Mouse (Mus musculus): ENCODE measurements around the gene Tppp2. TPM values are rescaled to one million over a fixed set of nuclear protein-coding genes. Genes with fewer than 3 reads are reported as not detected.

Tppp2 gene
- total RNA-seq, 1 experiment: not detected

DNA sequence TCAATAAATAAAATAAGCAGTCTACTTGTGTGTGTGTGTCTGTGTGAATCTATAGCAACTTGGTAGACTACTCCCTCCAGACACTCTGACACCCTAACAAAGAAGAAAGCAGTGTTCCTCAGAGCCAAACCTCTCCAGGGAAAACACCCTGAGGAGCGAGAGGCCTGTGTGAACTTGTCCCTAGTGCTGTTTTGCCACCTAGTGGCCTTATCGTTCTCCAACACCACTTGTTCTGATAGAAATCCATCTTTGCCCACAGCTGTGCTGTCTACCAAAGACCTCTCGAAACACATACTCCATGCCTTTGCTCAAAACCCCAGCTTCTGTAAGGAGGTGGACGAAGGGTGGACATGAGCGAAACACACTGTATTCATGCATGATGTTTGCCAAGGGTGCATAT, 12.6 kb downstream of the Tppp2 start:
- no peak overlapping the region for H3K27ac ChIP-seq (ENCODE audit: insufficient read depth, low read depth, low read length, poor library complexity, severe bottlenecking)
- no peak overlapping the region for H3K4me3 ChIP-seq (ENCODE audit: insufficient read depth in 1 of 2, low read depth in 1 of 2, low read length in 2 of 2, poor library complexity in 1 of 2, severe bottlenecking in 1 of 2)
- H3K4me1 ChIP-seq (ENCODE audit: control insufficient read depth in 2 of 2, insufficient read depth in 2 of 2, low read length in 2 of 2, poor library complexity in 1 of 2): no peaks in the 10 kb centered on the region
- TF ChIP-seq HCFC1 (IDR thresholded peaks at IDR 0.05; ENCODE audit: borderline replicate concordance, insufficient read depth, low read length) (no peak), ZC3H11A (IDR thresholded peaks at IDR 0.05; ENCODE audit: borderline replicate concordance, low read depth, low read length) (0 out of 2 replicates have a peak, but pooled peaks have one; percentile 11)
- in situ Hi-C loops (cut with MboI; ENCODE audit: low sequenced_read_pairs in 2 of 2, unreplicated experiment in 2 of 2): no loop called here
- H3K9me3 ChIP-seq (ENCODE audit: control insufficient read depth, insufficient read depth, low read depth, low read length): no peaks in the 10 kb centered on the region
- no peak overlapping the region for H3K9ac ChIP-seq (ENCODE audit: insufficient read depth, low read depth, low read length, poor library complexity, severe bottlenecking)
- no peaks in the 10 kb centered on the region for H3K36me3 ChIP-seq (ENCODE audit: control insufficient read depth, insufficient read depth, low read length, poor library complexity, severe bottlenecking)
- DNase-seq (ENCODE audit: low read depth, low spot score): peak; percentile 57

GRCm38 (mm10) chr14:51932092-51933020, 14.1 kb downstream of the Tppp2 start:
- in situ Hi-C loops (cut with MboI; ENCODE audit: low sequenced_read_pairs in 2 of 2, unreplicated experiment in 2 of 2): no loop called here
- TF ChIP-seq CHD2 (IDR thresholded peaks at IDR 0.05; ENCODE audit: low read depth, low read length) (no peak), HCFC1 (IDR thresholded peaks at IDR 0.05; ENCODE audit: borderline replicate concordance, insufficient read depth, low read length) (no peak), ZC3H11A (IDR thresholded peaks at IDR 0.05; ENCODE audit: borderline replicate concordance, low read depth, low read length) (no peak), ZNF384 (IDR thresholded peaks at IDR 0.05; ENCODE audit: low read depth, low read length) (no peak), MAFK (IDR thresholded peaks at IDR 0.05; ENCODE audit: insufficient read depth, low read depth, low read length) (no peak)
- DNase-seq (ENCODE audit: low read depth, low spot score): no peak

GRCm38 (mm10) chr14:51939005-51939404, 20.8 kb downstream of the Tppp2 start:
- Histone ChIP-seq H3K9me3 (ENCODE audit: control insufficient read depth, insufficient read depth, low read depth, low read length) (no peaks in the 10 kb centered on the region), H3K4me1 (ENCODE audit: control insufficient read depth in 2 of 2, insufficient read depth in 2 of 2, low read length in 2 of 2, poor library complexity in 1 of 2) (peaks cover 2 to 6% of the 10 kb centered on the region in 2 experiments; a peak in 2 of 4 replicates), H3K27ac (ENCODE audit: insufficient read depth, low read depth, low read length, poor library complexity, severe bottlenecking) (no peak overlapping the region), H3K36me3 (ENCODE audit: control insufficient read depth, insufficient read depth, low read length, poor library complexity, severe bottlenecking) (no peaks in the 10 kb centered on the region), H3K4me3 (ENCODE audit: insufficient read depth in 1 of 2, low read depth in 1 of 2, low read length in 2 of 2, poor library complexity in 1 of 2, severe bottlenecking in 1 of 2) (no peak overlapping the region), H3K9ac (ENCODE audit: insufficient read depth, low read depth, low read length, poor library complexity, severe bottlenecking) (no peak overlapping the region)
- DNase-seq (ENCODE audit: low read depth, low spot score): no peak
- in situ Hi-C loops (cut with MboI; ENCODE audit: low sequenced_read_pairs in 2 of 2, unreplicated experiment in 2 of 2): no loop called here
- TF ChIP-seq ZC3H11A (IDR thresholded peaks at IDR 0.05; ENCODE audit: borderline replicate concordance, low read depth, low read length) (no peak), CHD2 (IDR thresholded peaks at IDR 0.05; ENCODE audit: low read depth, low read length) (no peak), ZNF384 (IDR thresholded peaks at IDR 0.05; ENCODE audit: low read depth, low read length) (no peak), HCFC1 (IDR thresholded peaks at IDR 0.05; ENCODE audit: borderline replicate concordance, insufficient read depth, low read length) (no peak), MAFK (IDR thresholded peaks at IDR 0.05; ENCODE audit: insufficient read depth, low read depth, low read length) (no peak)

More at GRCm38 (mm10) chr14:51932092-51933020, 14.1 kb downstream of the Tppp2 start:
- H3K36me3 ChIP-seq (ENCODE audit: control insufficient read depth, insufficient read depth, low read length, poor library complexity, severe bottlenecking): no peaks in the 10 kb centered on the region
- H3K27ac ChIP-seq (ENCODE audit: insufficient read depth, low read depth, low read length, poor library complexity, severe bottlenecking): no peak overlapping the region
- H3K9me3 ChIP-seq (ENCODE audit: control insufficient read depth, insufficient read depth, low read depth, low read length): no peaks in the 10 kb centered on the region
- H3K4me3 ChIP-seq (ENCODE audit: insufficient read depth in 1 of 2, low read depth in 1 of 2, low read length in 2 of 2, poor library complexity in 1 of 2, severe bottlenecking in 1 of 2): no peak overlapping the region
- no peak overlapping the region for H3K9ac ChIP-seq (ENCODE audit: insufficient read depth, low read depth, low read length, poor library complexity, severe bottlenecking)
- no peaks in the 10 kb centered on the region for H3K4me1 ChIP-seq (ENCODE audit: control insufficient read depth in 2 of 2, insufficient read depth in 2 of 2, low read length in 2 of 2, poor library complexity in 1 of 2)

- TF ChIP-seq ZNF384 (IDR thresholded peaks at IDR 0.05; ENCODE audit: low read depth, low read length) (no peak), MAFK (IDR thresholded peaks at IDR 0.05; ENCODE audit: insufficient read depth, low read depth, low read length) (no peak), ZC3H11A (IDR thresholded peaks at IDR 0.05; ENCODE audit: borderline replicate concordance, low read depth, low read length) (no peak), CHD2 (IDR thresholded peaks at IDR 0.05; ENCODE audit: low read depth, low read length) (no peak), HCFC1 (IDR thresholded peaks at IDR 0.05; ENCODE audit: borderline replicate concordance, insufficient read depth, low read length) (no peak)
- H3K36me3 ChIP-seq (ENCODE audit: control insufficient read depth, insufficient read depth, low read length, poor library complexity, severe bottlenecking): no peaks in the 10 kb centered on the region
- no peak overlapping the region for H3K4me3 ChIP-seq (ENCODE audit: insufficient read depth in 1 of 2, low read depth in 1 of 2, low read length in 2 of 2, poor library complexity in 1 of 2, severe bottlenecking in 1 of 2)
- H3K9ac ChIP-seq (ENCODE audit: insufficient read depth, low read depth, low read length, poor library complexity, severe bottlenecking): no peak overlapping the region
- peak; percentile 51 for DNase-seq (ENCODE audit: low read depth, low spot score)
- H3K27ac ChIP-seq (ENCODE audit: insufficient read depth, low read depth, low read length, poor library complexity, severe bottlenecking): no peak overlapping the region
- H3K4me1 ChIP-seq (ENCODE audit: control insufficient read depth in 2 of 2, insufficient read depth in 2 of 2, low read length in 2 of 2, poor library complexity in 1 of 2): peaks cover 2 to 6% of the 10 kb centered on the region in 2 experiments; a peak in 2 of 4 replicates
- in situ Hi-C loops (cut with MboI; ENCODE audit: low sequenced_read_pairs in 2 of 2, unreplicated experiment in 2 of 2): no loop called here
- no peaks in the 10 kb centered on the region for H3K9me3 ChIP-seq (ENCODE audit: control insufficient read depth, insufficient read depth, low read depth, low read length)
Measured at GRCm38 (mm10) chr14:51940944-51941560, 22.8 kb downstream of the Tppp2 start.

Data from ES-E14 (cell line).